Mouse (Mus musculus) limb, embryonic 14.5 days (tissue): ENCODE data around the gene Zfp354a. TPM values are rescaled to one million over a fixed set of nuclear protein-coding genes. Genes with fewer than 3 reads are reported as not detected.

Source experiments
- ATAC-seq: fragments of 200-750 bp; cut with Nextera tagmentation; 2 replicates; pipeline ENCODE4 v1.8.0; 2017; ENCODE audit warnings: low read depth, moderate number of reproducible peaks, moderate TSS enrichment; ENCODE audit not compliant: low FRiP score
- DNase-seq: peaks from one replicate; pipeline ENCODE4 v3.0.0-alpha.2; 2015; ENCODE audit warnings: low spot score
- H3K27ac ChIP-seq: fragments of 300-500 bp; sonication (generic); replicated peaks from 2 replicates; pipeline ENCODE4 v1.5.1; 2014; ENCODE audit warnings: low read depth, mild to moderate bottlenecking, low read length, moderate library complexity, mixed read lengths
- H3K27me3 ChIP-seq: fragments of 300-500 bp; sonication (generic); 2 replicates; pipeline ENCODE4 v1.6.1; 2014; ENCODE audit warnings: low read length, mixed read lengths; ENCODE audit not compliant: control insufficient read depth, insufficient read depth
- H3K36me3 ChIP-seq: fragments of 300-500 bp; sonication (generic); 2 replicates; pipeline ENCODE4 v1.6.1; 2014; ENCODE audit warnings: mild to moderate bottlenecking, low read length, moderate library complexity, mixed read lengths; ENCODE audit not compliant: control insufficient read depth, insufficient read depth
- H3K4me1 ChIP-seq: fragments of 300-500 bp; sonication (generic); 2 replicates; pipeline ENCODE4 v1.6.1; 2014; ENCODE audit warnings: antibody characterized with exemption, low read length, mixed read lengths; ENCODE audit not compliant: control insufficient read depth, insufficient read depth
- H3K4me2 ChIP-seq: fragments of 300-500 bp; sonication (generic); replicated peaks from 2 replicates; pipeline ENCODE4 v1.6.1; 2014; ENCODE audit warnings: low read depth, mild to moderate bottlenecking, low read length, moderate library complexity; ENCODE audit not compliant: severe bottlenecking
- H3K4me3 ChIP-seq: fragments of 300-500 bp; sonication (generic); replicated peaks from 2 replicates; pipeline ENCODE4 v1.5.1; 2014; ENCODE audit warnings: low read length
- H3K9ac ChIP-seq: fragments of 300-500 bp; sonication (generic); 2 replicates; pipeline ENCODE4 v1.6.1; 2014; ENCODE audit warnings: mild to moderate bottlenecking, low read depth, low read length, moderate library complexity; ENCODE audit not compliant: severe bottlenecking
- H3K9me3 ChIP-seq: fragments of 300-500 bp; sonication (generic); 2 replicates; pipeline ENCODE4 v1.6.1; 2016; ENCODE audit warnings: low read length; ENCODE audit not compliant: control insufficient read depth
- POLR2A ChIP-seq: fragments of 200-500 bp; IDR thresholded peaks from 2 replicates; pipeline ENCODE4 v1.8.0; 2012; ENCODE audit warnings: inconsistent platforms, mild to moderate bottlenecking, moderate library complexity, borderline replicate concordance; ENCODE audit not compliant: insufficient read depth, insufficient read length; ENCODE audit errors: extremely low read depth
- WGBS: fragments of 180-500 bp; shearing (Covaris S2); extraction: QIAGEN DNeasy Blood & Tissue Kit; methylation state at CpG from one replicate; pipeline ENCODE4 v1.1.7; 2014; 5-methylcytosine and 5-hydroxymethylcytosine counted together
- polyA plus RNA-seq, 2 experiments: library from polyadenylated mRNA; depleted of rRNA in 1 of 2; stranded (reverse) in 1 of 2; unstranded in 1 of 2; fragments of >200 nt; fragmentation: Nextera tagmentation in 1 of 2; extraction: Ambion mirVana in 1 of 2; gene quantifications; 2 replicates each; pipeline versions ENCODE4 v1.2.1 to v1.2.3; 2012 to 2014

Zfp354a gene
- polyA plus RNA-seq, 2 experiments = 6.4 to 9.6 TPM

DNA sequence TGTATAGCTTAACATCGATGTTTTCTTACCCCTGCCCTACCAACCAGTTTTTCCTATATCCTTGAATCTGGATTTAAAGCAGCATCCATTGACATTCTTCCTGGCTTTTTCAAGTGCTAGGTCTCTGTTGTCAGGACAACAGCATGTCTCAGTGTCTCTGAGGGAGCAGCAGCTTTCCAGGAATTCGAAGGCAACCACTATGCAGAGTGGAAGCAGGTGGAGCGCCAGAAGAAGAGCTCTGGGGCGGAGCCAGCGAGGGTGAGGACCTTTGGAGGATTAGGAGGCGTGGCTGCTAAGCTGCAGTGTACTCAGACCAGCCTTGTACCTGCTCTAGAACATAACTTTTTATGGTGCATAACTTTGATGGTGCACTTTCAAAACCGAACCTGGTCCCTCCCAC, 25.5 kb downstream of the Zfp354a start:
- H3K9me3 ChIP-seq = no peaks in the 10 kb centered on the region
- no peaks in the 10 kb centered on the region for H3K27me3 ChIP-seq
- H3K4me1 ChIP-seq = no peaks in the 10 kb centered on the region
- H3K9ac ChIP-seq = no peak overlapping the region
- DNase-seq = peak; percentile 5
- no peak for TF ChIP-seq POLR2A
- no peak overlapping the region for H3K4me3 ChIP-seq
- H3K4me2 ChIP-seq = no peak overlapping the region
- H3K27ac ChIP-seq = no peak overlapping the region
- ATAC-seq = 0 out of 2 replicates have a peak, but pooled peaks have one; percentile 30
- 33% methylated on average over 7 of the region's 7 CpGs for WGBS
- no peaks in the 10 kb centered on the region for H3K36me3 ChIP-seq

DNA sequence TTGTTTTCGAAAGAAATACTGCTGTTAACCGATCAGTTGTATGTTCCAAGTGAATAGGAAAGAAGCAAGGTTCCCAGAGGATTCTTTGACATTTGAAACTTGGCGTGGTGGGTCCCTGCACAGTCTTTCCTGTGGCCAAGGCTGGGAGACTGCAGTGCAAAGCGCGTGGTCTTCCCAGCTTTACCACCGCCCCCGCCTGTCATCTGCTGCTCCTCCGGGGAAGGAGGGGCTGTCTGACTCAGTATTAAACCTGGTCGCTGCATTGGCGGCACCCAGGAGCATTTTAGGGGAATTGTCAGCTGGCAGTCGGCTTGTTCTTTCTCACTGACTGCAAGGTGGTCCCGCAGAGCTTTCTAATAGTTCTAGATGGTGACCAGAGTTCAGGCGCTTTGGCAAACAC, 26.2 kb downstream of the Zfp354a start:
- Histone ChIP-seq H3K27ac (no peak overlapping the region), H3K4me1 (no peaks in the 10 kb centered on the region), H3K4me3 (no peak overlapping the region), H3K9me3 (no peaks in the 10 kb centered on the region), H3K36me3 (no peaks in the 10 kb centered on the region), H3K9ac (no peak overlapping the region), H3K27me3 (no peaks in the 10 kb centered on the region), H3K4me2 (no peak overlapping the region)
- ATAC-seq (no peak), DNase-seq (no peak)
- 57% methylated on average over 13 of the region's 13 CpGs for WGBS
- TF ChIP-seq POLR2A = no peak

DNA sequence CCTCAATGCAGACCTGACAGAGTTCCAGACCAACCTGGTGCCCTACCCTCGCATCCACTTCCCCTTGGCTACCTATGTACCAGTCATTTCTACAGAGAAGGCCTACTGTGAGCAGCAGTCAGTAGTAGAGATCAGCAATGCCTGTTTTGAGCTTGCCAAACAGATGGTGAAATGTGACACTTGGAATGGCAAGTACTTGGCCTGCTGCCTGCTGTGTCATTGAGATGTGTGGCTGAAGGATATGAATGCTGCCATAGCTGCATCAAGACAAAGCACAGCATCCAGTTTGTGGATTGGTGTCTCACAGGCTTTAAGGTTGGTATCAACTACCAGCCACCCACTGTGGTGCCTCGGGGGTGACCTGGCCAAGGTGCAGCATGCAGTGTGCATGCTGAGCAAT, 48.2 kb downstream of the Zfp354a start:
- ATAC-seq (no peak), DNase-seq (no peak)
- no peak for TF ChIP-seq POLR2A
- no peak overlapping the region for H3K27ac ChIP-seq
- no peaks in the 10 kb centered on the region for H3K9me3 ChIP-seq
- no peak overlapping the region for H3K9ac ChIP-seq
- no peaks in the 10 kb centered on the region for H3K4me1 ChIP-seq
- H3K4me3 ChIP-seq = no peak overlapping the region
- H3K36me3 ChIP-seq = no peaks in the 10 kb centered on the region
- H3K27me3 ChIP-seq = no peaks in the 10 kb centered on the region
- WGBS = 77% methylated on average over 2 of the region's 2 CpGs
- no peak overlapping the region for H3K4me2 ChIP-seq

DNA sequence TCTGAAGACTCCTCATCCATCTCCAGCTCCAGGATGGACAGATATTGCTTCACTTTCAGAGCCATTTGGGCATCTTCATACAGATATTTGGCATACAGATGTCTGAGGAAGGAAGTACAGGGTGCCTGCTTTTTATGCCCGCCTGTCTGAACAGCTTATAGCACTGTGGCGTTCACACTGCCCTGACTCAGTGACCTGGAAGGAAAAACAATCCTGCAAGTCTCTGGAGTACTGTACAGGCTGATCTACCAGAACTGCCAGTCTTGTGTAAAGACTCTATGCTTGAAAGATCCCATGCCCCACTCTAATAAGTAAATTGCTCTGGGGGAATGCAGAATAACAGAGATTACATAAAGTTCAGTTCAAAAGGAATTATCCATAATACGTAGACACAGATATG, 51.6 kb downstream of the Zfp354a start:
- Histone ChIP-seq H3K27ac (no peak overlapping the region), H3K36me3 (no peaks in the 10 kb centered on the region), H3K4me3 (no peak overlapping the region), H3K27me3 (no peaks in the 10 kb centered on the region), H3K4me2 (no peak overlapping the region), H3K4me1 (no peaks in the 10 kb centered on the region), H3K9me3 (no peaks in the 10 kb centered on the region), H3K9ac (no peak overlapping the region)
- no peak for TF ChIP-seq POLR2A
- WGBS = 62% methylated on average over 3 of the region's 3 CpGs
- DNase-seq (no peak), ATAC-seq (no peak)

Other genes starting within 250 kb of the Zfp354a start
- 31.7 and 33.8 TPM in 2 replicates for gene Zfp354c, start 231.5 kb upstream of the Zfp354a start, polyA plus RNA-seq (2012; rRNA removed)
- 57.4 and 65.5 TPM in 2 replicates for gene Zfp354c, start 231.5 kb upstream of the Zfp354a start, polyA plus RNA-seq (2014; fragmentation: Nextera tagmentation; extraction: Ambion mirVana)
- 0.88 and 0.89 TPM in 2 replicates for gene Zfp879, start 217.7 kb upstream of the Zfp354a start, polyA plus RNA-seq (2012; rRNA removed)
- 0.55 and 0.66 TPM in 2 replicates for gene Zfp879, start 217.7 kb upstream of the Zfp354a start, polyA plus RNA-seq (2014; fragmentation: Nextera tagmentation; extraction: Ambion mirVana)
- 0.60 and 0.88 TPM in 2 replicates for gene Grm6, start 208.6 kb upstream of the Zfp354a start, polyA plus RNA-seq (2012; rRNA removed)
- 0.17 TPM in 2 replicates for gene Grm6, start 208.6 kb upstream of the Zfp354a start, polyA plus RNA-seq (2014; fragmentation: Nextera tagmentation; extraction: Ambion mirVana)
- gene Zfp454, start 171.6 kb upstream of the Zfp354a start, polyA plus RNA-seq (2012; rRNA removed) = 6.6 and 7.2 TPM in 2 replicates
- 9.4 and 11.3 TPM in 2 replicates for gene Zfp454, start 171.6 kb upstream of the Zfp354a start, polyA plus RNA-seq (2014; fragmentation: Nextera tagmentation; extraction: Ambion mirVana)
- gene Zfp2, start 143.1 kb upstream of the Zfp354a start, polyA plus RNA-seq (2012; rRNA removed) = 4.3 and 6.1 TPM in 2 replicates
- 11.9 and 12.6 TPM in 2 replicates for gene Zfp2, start 143.1 kb upstream of the Zfp354a start, polyA plus RNA-seq (2014; fragmentation: Nextera tagmentation; extraction: Ambion mirVana)
- gene Zfp354b, start 127.6 kb upstream of the Zfp354a start, polyA plus RNA-seq (2012; rRNA removed) = 0.72 and 1.3 TPM in 2 replicates
- gene Zfp354b, start 127.6 kb upstream of the Zfp354a start, polyA plus RNA-seq (2014; fragmentation: Nextera tagmentation; extraction: Ambion mirVana) = 1.1 and 1.7 TPM in 2 replicates
- not detected in 2 replicates for gene 4933414I15Rik, start 115.5 kb upstream of the Zfp354a start, polyA plus RNA-seq (2012; rRNA removed)
- gene 4933414I15Rik, start 115.5 kb upstream of the Zfp354a start, polyA plus RNA-seq (2014; fragmentation: Nextera tagmentation; extraction: Ambion mirVana) = not detected in 2 replicates
- 0.15 TPM in 1 of 2 replicates, not detected in the other for gene Prop1, start 105.5 kb upstream of the Zfp354a start, polyA plus RNA-seq (2012; rRNA removed)
- gene Prop1, start 105.5 kb upstream of the Zfp354a start, polyA plus RNA-seq (2014; fragmentation: Nextera tagmentation; extraction: Ambion mirVana) = not detected in 2 replicates
- 0.09 and 0.38 TPM in 2 replicates for gene Olfr1378, start 92.7 kb upstream of the Zfp354a start, polyA plus RNA-seq (2012; rRNA removed)
- 0.14 TPM in 1 of 2 replicates, not detected in the other for gene Olfr1378, start 92.7 kb upstream of the Zfp354a start, polyA plus RNA-seq (2014; fragmentation: Nextera tagmentation; extraction: Ambion mirVana)
- not detected in 2 replicates for gene Olfr1377, start 77.3 kb upstream of the Zfp354a start, polyA plus RNA-seq (2012; rRNA removed)
- gene Olfr1377, start 77.3 kb upstream of the Zfp354a start, polyA plus RNA-seq (2014; fragmentation: Nextera tagmentation; extraction: Ambion mirVana) = not detected in 2 replicates
- gene Olfr51, start 55.7 kb upstream of the Zfp354a start, polyA plus RNA-seq (2012; rRNA removed) = not detected in 2 replicates
- not detected in 2 replicates for gene Olfr51, start 55.7 kb upstream of the Zfp354a start, polyA plus RNA-seq (2014; fragmentation: Nextera tagmentation; extraction: Ambion mirVana)
- not detected in 2 replicates for gene Olfr54, start 45.0 kb upstream of the Zfp354a start, polyA plus RNA-seq (2012; rRNA removed)
- gene Olfr54, start 45.0 kb upstream of the Zfp354a start, polyA plus RNA-seq (2014; fragmentation: Nextera tagmentation; extraction: Ambion mirVana) = 0.06 TPM in 1 of 2 replicates, not detected in the other
- not detected in 2 replicates for gene Olfr1375, start 11.1 kb upstream of the Zfp354a start, polyA plus RNA-seq (2012; rRNA removed)
- gene Olfr1375, start 11.1 kb upstream of the Zfp354a start, polyA plus RNA-seq (2014; fragmentation: Nextera tagmentation; extraction: Ambion mirVana) = not detected in 2 replicates
- not detected in 2 replicates for gene Gm12569, start 161.2 kb downstream of the Zfp354a start, polyA plus RNA-seq (2012; rRNA removed)
- gene Gm12569, start 161.2 kb downstream of the Zfp354a start, polyA plus RNA-seq (2014; fragmentation: Nextera tagmentation; extraction: Ambion mirVana) = not detected in 2 replicates
- 144 and 184 TPM in 2 replicates for gene Clk4, start 202.5 kb downstream of the Zfp354a start, polyA plus RNA-seq (2012; rRNA removed)
- 118 and 155 TPM in 2 replicates for gene Clk4, start 202.5 kb downstream of the Zfp354a start, polyA plus RNA-seq (2014; fragmentation: Nextera tagmentation; extraction: Ambion mirVana)
- 0.29 and 0.40 TPM in 2 replicates for gene BC049762, start 203.8 kb downstream of the Zfp354a start, polyA plus RNA-seq (2012; rRNA removed)
- 0.36 and 0.46 TPM in 2 replicates for gene BC049762, start 203.8 kb downstream of the Zfp354a start, polyA plus RNA-seq (2014; fragmentation: Nextera tagmentation; extraction: Ambion mirVana)
- 29.4 and 29.5 TPM in 2 replicates for gene Col23a1, start 230.7 kb downstream of the Zfp354a start, polyA plus RNA-seq (2012; rRNA removed)
- 28.0 and 31.3 TPM in 2 replicates for gene Col23a1, start 230.7 kb downstream of the Zfp354a start, polyA plus RNA-seq (2014; fragmentation: Nextera tagmentation; extraction: Ambion mirVana)